Mouse (Mus musculus): ENCODE measurements around the gene Hnrnpa2b1. TPM values are rescaled to one million over a fixed set of nuclear protein-coding genes. Genes with fewer than 3 reads are reported as not detected.

Gene Hnrnpa2b1
- polyA plus RNA-seq (2016; fragmentation: Nextera tagmentation; extraction: Ambion mirVana): 2,862 and 3,130 TPM in 2 replicates

- Histone ChIP-seq H3K4me2 (peak within 1 kb of the TSS; percentile 54), H3K36me3 (replicated peaks) (peaks cover 46% of the 10 kb centered on the region), H3K4me3 (replicated peaks) (peak within 1 kb of the TSS; percentile 91), H3K4me1 (peaks cover 47% of the 10 kb centered on the region), H3K9me3 (no peaks in the 10 kb centered on the region), H3K9ac (peak within 1 kb of the TSS; percentile 100), H3K27ac (peak within 1 kb of the TSS; percentile 100), H3K27me3 (no peaks in the 10 kb centered on the region)
- 0% methylated on average over 63 of the region's 63 CpGs for WGBS
- peak; percentile 92 for ATAC-seq (ENCODE audit: low FRiP score)
These were observed at the start of gene Hnrnpa2b1 for GRCm38 (mm10) chr6:51469715-51470310. Hnrnpa2b1 (minus strand) TSS chr6:51469894.

GRCm38 (mm10) chr6:51514860-51515259, 45.2 kb upstream of the Hnrnpa2b1 start:
- Histone ChIP-seq H3K36me3 (replicated peaks) (no peaks in the 10 kb centered on the region), H3K27ac (no peak overlapping the region), H3K4me1 (no peaks in the 10 kb centered on the region), H3K9ac (no peak overlapping the region), H3K4me2 (no peak overlapping the region), H3K4me3 (replicated peaks) (no peak overlapping the region), H3K27me3 (no peaks in the 10 kb centered on the region), H3K9me3 (no peaks in the 10 kb centered on the region)
- no peak for ATAC-seq (ENCODE audit: low FRiP score)
- WGBS: 94% methylated on average over 7 of the region's 7 CpGs

GRCm38 (mm10) chr6:51513745-51514144, 44.1 kb upstream of the Hnrnpa2b1 start:
- H3K27ac ChIP-seq: no peak overlapping the region
- no peaks in the 10 kb centered on the region for H3K36me3 ChIP-seq (replicated peaks)
- 0 out of 2 replicates have a peak, but pooled peaks cover 3% of the 10 kb centered on the region for H3K4me1 ChIP-seq
- WGBS: 81% methylated on average over 3 of the region's 3 CpGs
- no peak for ATAC-seq (ENCODE audit: low FRiP score)
- no peaks in the 10 kb centered on the region for H3K27me3 ChIP-seq
- H3K4me2 ChIP-seq: no peak overlapping the region
- H3K9ac ChIP-seq: no peak overlapping the region
- H3K4me3 ChIP-seq (replicated peaks): no peak overlapping the region
- H3K9me3 ChIP-seq: no peaks in the 10 kb centered on the region

GRCm38 (mm10) chr6:51510946-51511345, 41.3 kb upstream of the Hnrnpa2b1 start:
- no peaks in the 10 kb centered on the region for H3K36me3 ChIP-seq (replicated peaks)
- ATAC-seq (ENCODE audit: low FRiP score): no peak
- WGBS: 61% methylated on average over 1 of the region's 1 CpGs

GRCm38 (mm10) chr6:51510094-51510493, 40.4 kb upstream of the Hnrnpa2b1 start:
- 38% methylated on average over 5 of the region's 5 CpGs for WGBS
- no peaks in the 10 kb centered on the region for H3K9me3 ChIP-seq
- no peak overlapping the region for H3K4me3 ChIP-seq (replicated peaks)
- H3K27ac ChIP-seq: no peak overlapping the region
- H3K36me3 ChIP-seq (replicated peaks): no peaks in the 10 kb centered on the region
- ATAC-seq (ENCODE audit: low FRiP score): no peak
- no peaks in the 10 kb centered on the region for H3K27me3 ChIP-seq
- no peak overlapping the region for H3K4me2 ChIP-seq
- H3K9ac ChIP-seq: no peak overlapping the region
- 0 out of 2 replicates have a peak, but pooled peaks cover 5% of the 10 kb centered on the region for H3K4me1 ChIP-seq

More at GRCm38 (mm10) chr6:51510946-51511345, 41.3 kb upstream of the Hnrnpa2b1 start:
- no peaks in the 10 kb centered on the region for H3K27me3 ChIP-seq
- H3K9ac ChIP-seq: no peak overlapping the region
- 0 out of 2 replicates have a peak, but pooled peaks cover 5% of the 10 kb centered on the region for H3K4me1 ChIP-seq
- no peaks in the 10 kb centered on the region for H3K9me3 ChIP-seq
- no peak overlapping the region for H3K4me3 ChIP-seq (replicated peaks)
- H3K27ac ChIP-seq: no peak overlapping the region
- H3K4me2 ChIP-seq: no peak overlapping the region

GRCm38 (mm10) chr6:51508750-51509648, 39.3 kb upstream of the Hnrnpa2b1 start:
- 0 out of 2 replicates have a peak, but pooled peaks cover 5% of the 10 kb centered on the region for H3K4me1 ChIP-seq
- H3K9me3 ChIP-seq: no peaks in the 10 kb centered on the region
- H3K27me3 ChIP-seq: no peaks in the 10 kb centered on the region
- peak overlapping the region; percentile 21 for H3K4me3 ChIP-seq (replicated peaks)
- no peak overlapping the region for H3K27ac ChIP-seq
- WGBS: 28% methylated on average over 18 of the region's 18 CpGs
- H3K4me2 ChIP-seq: peak overlapping the region; percentile 48
- ATAC-seq (ENCODE audit: low FRiP score): no peak
- H3K36me3 ChIP-seq (replicated peaks): no peaks in the 10 kb centered on the region
- H3K9ac ChIP-seq: 0 out of 2 replicates have a peak overlapping the region, but pooled peaks have one; percentile 43

- no peak overlapping the region for H3K9ac ChIP-seq
- H3K27me3 ChIP-seq: no peaks in the 10 kb centered on the region
- no peak for ATAC-seq (ENCODE audit: low FRiP score)
- no peak overlapping the region for H3K4me3 ChIP-seq (replicated peaks)
- WGBS: 63% methylated on average over 2 of the region's 2 CpGs
- H3K4me1 ChIP-seq: 0 out of 2 replicates have a peak, but pooled peaks cover 5% of the 10 kb centered on the region
- no peaks in the 10 kb centered on the region for H3K9me3 ChIP-seq
- no peak overlapping the region for H3K4me2 ChIP-seq
- no peaks in the 10 kb centered on the region for H3K36me3 ChIP-seq (replicated peaks)
- no peak overlapping the region for H3K27ac ChIP-seq
These were observed 37.9 kb upstream of the Hnrnpa2b1 start for GRCm38 (mm10) chr6:51507556-51507955.

GRCm38 (mm10) chr6:51505671-51506070, 36.0 kb upstream of the Hnrnpa2b1 start:
- ATAC-seq (ENCODE audit: low FRiP score): no peak
- WGBS: 50% methylated on average over 1 of the region's 1 CpGs

GRCm38 (mm10) chr6:51497321-51498111, 27.8 kb upstream of the Hnrnpa2b1 start:
- Histone ChIP-seq H3K9ac (no peak overlapping the region), H3K4me3 (replicated peaks) (no peak overlapping the region), H3K27me3 (no peaks in the 10 kb centered on the region), H3K4me2 (no peak overlapping the region), H3K36me3 (replicated peaks) (no peaks in the 10 kb centered on the region), H3K9me3 (no peaks in the 10 kb centered on the region), H3K27ac (no peak overlapping the region), H3K4me1 (no peaks in the 10 kb centered on the region)
- WGBS: 81% methylated on average over 8 of the region's 8 CpGs
- ATAC-seq (ENCODE audit: low FRiP score): no peak

More at GRCm38 (mm10) chr6:51505671-51506070, 36.0 kb upstream of the Hnrnpa2b1 start:
- no peaks in the 10 kb centered on the region for H3K36me3 ChIP-seq (replicated peaks)
- H3K27ac ChIP-seq: no peak overlapping the region
- H3K4me2 ChIP-seq: no peak overlapping the region
- no peaks in the 10 kb centered on the region for H3K9me3 ChIP-seq
- no peak overlapping the region for H3K9ac ChIP-seq
- 0 out of 2 replicates have a peak, but pooled peaks cover 5% of the 10 kb centered on the region for H3K4me1 ChIP-seq
- H3K27me3 ChIP-seq: no peaks in the 10 kb centered on the region
- no peak overlapping the region for H3K4me3 ChIP-seq (replicated peaks)

GRCm38 (mm10) chr6:51489787-51490186, 20.1 kb upstream of the Hnrnpa2b1 start:
- WGBS: 67% methylated on average over 2 of the region's 2 CpGs
- no peaks in the 10 kb centered on the region for H3K27me3 ChIP-seq
- no peak overlapping the region for H3K4me2 ChIP-seq
- peaks cover 6% of the 10 kb centered on the region; the same call in 1 of the 2 replicates for H3K9me3 ChIP-seq
- no peak overlapping the region for H3K27ac ChIP-seq
- no peaks in the 10 kb centered on the region for H3K4me1 ChIP-seq
- H3K36me3 ChIP-seq (replicated peaks): no peaks in the 10 kb centered on the region
- H3K9ac ChIP-seq: no peak overlapping the region
- ATAC-seq (ENCODE audit: low FRiP score): no peak
- no peak overlapping the region for H3K4me3 ChIP-seq (replicated peaks)

GRCm38 (mm10) chr6:51486731-51487130, 17.0 kb upstream of the Hnrnpa2b1 start:
- 98% methylated on average over 5 of the region's 5 CpGs for WGBS
- no peak for ATAC-seq (ENCODE audit: low FRiP score)
- H3K27ac ChIP-seq: no peak overlapping the region
- no peaks in the 10 kb centered on the region for H3K27me3 ChIP-seq
- H3K9ac ChIP-seq: no peak overlapping the region
- H3K4me2 ChIP-seq: no peak overlapping the region
- peaks cover 6% of the 10 kb centered on the region; the same call in 1 of the 2 replicates for H3K9me3 ChIP-seq
- H3K4me3 ChIP-seq (replicated peaks): no peak overlapping the region
- peaks cover 15% of the 10 kb centered on the region for H3K36me3 ChIP-seq (replicated peaks)
- no peaks in the 10 kb centered on the region for H3K4me1 ChIP-seq
